8 mouse cellular contexts compared by ENCODE assay signal in genomic region chr10:81168087-81168431, GRCm38 (mm10). TPM values are rescaled to one million over a fixed set of nuclear protein-coding genes. Genes with fewer than 3 reads are reported as not detected.
A peak's percentile ranks its signal among the peaks of the same experiment; 100 is the strongest.
DNase-seq lines count a peak whose midpoint lies in the region; ATAC-seq and TF ChIP-seq lines count a peak whose summit lies in the region.

No protein-coding gene starts in this region.

- TF ChIP-seq POLR2A in olfactory bulb, adult 2 months (IDR thresholded peaks at IDR 0.05; ENCODE audit: insufficient read depth, low read depth, low read length), result no peak

- H3K27me3 ChIP-seq in C2C12 (ENCODE audit: control insufficient read depth, insufficient read depth, insufficient read length), result no peaks in the 10 kb centered on the region
- H3K27me3 ChIP-seq in limb, embryonic 15.5 days, result no peaks in the 10 kb centered on the region

- H3ac ChIP-seq in C2C12 (ENCODE audit: control insufficient read depth, insufficient read length, low read depth), result peak overlapping the region; percentile 27

- peak; percentile 15 for ATAC-seq in frontal cortex, adult (ENCODE audit: low TSS enrichment)
- peak; percentile 44 for ATAC-seq in erythroid progenitor cell, adult 5-6 weeks (replicated peaks; ENCODE audit: low FRiP score, poor library complexity, severe bottlenecking)
- peak; percentile 62; the same call in 1 of the 2 replicates for ATAC-seq in limb, embryonic 15.5 days (ENCODE audit: insufficient number of reproducible peaks, low FRiP score, low TSS enrichment, low read depth)

- H3K4me1 ChIP-seq in limb, embryonic 15.5 days, result peaks cover 34% of the 10 kb centered on the region
- peaks cover 24% of the 10 kb centered on the region for H3K4me1 ChIP-seq in olfactory bulb, adult 2 months (ENCODE audit: control insufficient read depth, insufficient read depth, low read length)

- H3K9me3 ChIP-seq in limb, embryonic 15.5 days, result no peaks in the 10 kb centered on the region

- no peak for DNase-seq in frontal cortex, postnatal 36 days (ENCODE audit: low spot score in 2 of 2)
- DNase-seq in adrenal gland, postnatal 25 days, result no peak
- no peak for DNase-seq in left cerebral cortex, adult 18-20 months (ENCODE audit: low spot score in 2 of 2)

- peak overlapping the region; percentile 64 for H3K4me2 ChIP-seq in limb, embryonic 15.5 days

- no peak for TF ChIP-seq CTCF in C2C12 (IDR thresholded peaks at IDR 0.05; ENCODE audit: control insufficient read depth, insufficient read depth, insufficient read length)
- TF ChIP-seq CTCF in olfactory bulb, adult 2 months (IDR thresholded peaks at IDR 0.05; ENCODE audit: insufficient read depth, low read depth, low read length), result no peak

- 0 out of 2 replicates have a peak overlapping the region, but pooled peaks have one; percentile 5 for H3K9ac ChIP-seq in limb, embryonic 15.5 days

- H3K36me3 ChIP-seq in C2C12 (ENCODE audit: control insufficient read depth, insufficient read depth), result peaks cover 5% of the 10 kb centered on the region
- peaks cover 21% of the 10 kb centered on the region for H3K36me3 ChIP-seq in limb, embryonic 15.5 days

- peaks cover 44% of the 10 kb centered on the region for H3K79me2 ChIP-seq in C2C12 (ENCODE audit: control insufficient read depth, insufficient read depth)

- peaks cover 31% of the 10 kb centered on the region for H3K79me3 ChIP-seq in C2C12 (ENCODE audit: low read depth)

- WGBS in limb, embryonic 15.5 days, result 6% methylated on average over 5 of the region's 5 CpGs
- 2% methylated on average over 5 of the region's 5 CpGs for WGBS in olfactory bulb, adult 2 months

- H3K27ac ChIP-seq in limb, embryonic 15.5 days, result peak overlapping the region; percentile 72
- peak overlapping the region; percentile 25; the same call in 1 of the 2 replicates for H3K27ac ChIP-seq in olfactory bulb, adult 2 months (ENCODE audit: insufficient read depth, low read depth, low read length)

- H3K4me3 ChIP-seq in C2C12 (ENCODE audit: insufficient read depth, poor library complexity, severe bottlenecking), result peak overlapping the region; percentile 12
- peak overlapping the region; percentile 87 for H3K4me3 ChIP-seq in limb, embryonic 15.5 days
- peak overlapping the region; percentile 29; the same call in 1 of the 2 replicates for H3K4me3 ChIP-seq in olfactory bulb, adult 2 months (ENCODE audit: insufficient read depth, low read depth, low read length)

TF ChIP-seq in C2C12, 6 proteins besides CTCF, POLR2A, EP300 and RAD21:
- TF ChIP-seq MYOG (IDR thresholded peaks at IDR 0.05; ENCODE audit: control insufficient read depth, extremely low read depth, insufficient read length) (no peak), CEBPB (IDR thresholded peaks at IDR 0.05; ENCODE audit: low read depth) (no peak), FOSL1 (IDR thresholded peaks at IDR 0.05; ENCODE audit: insufficient read depth, low read length, poor library complexity, severe bottlenecking) (no peak), MYOD1 (IDR thresholded peaks at IDR 0.05; ENCODE audit: control insufficient read depth, insufficient read length, low read depth) (no peak), MAX (IDR thresholded peaks at IDR 0.05) (no peak), USF1 (IDR thresholded peaks at IDR 0.05; ENCODE audit: low read depth) (no peak)

RNA-seq across cellular contexts. Expression of gene Pias4, which starts 0.3 kb away (rescaled TPM):
- 31.6 TPM for polyA plus RNA-seq in C2C12 (2012; fragmentation: generic; extraction: Trizol)
- 24.1 and 27.2 TPM in 2 replicates for total RNA-seq in erythroid progenitor cell, adult 5-6 weeks (2015; ENCODE audit: low replicate concordance)
- 15.3 and 46.0 TPM in 2 replicates for total RNA-seq in erythroid progenitor cell, adult 5-6 weeks (2017; ENCODE audit: low replicate concordance)
- 48.0 and 50.6 TPM in 2 replicates for polyA plus RNA-seq in limb, embryonic 15.5 days (2015; fragmentation: Nextera tagmentation; extraction: Ambion mirVana)
- polyA plus RNA-seq in olfactory bulb, adult 2 months (2012; ENCODE audit: insufficient read depth, insufficient read length, low replicate concordance, missing spikeins), result not detected in 2 replicates
- total RNA-seq in adrenal gland, postnatal 25 days (2021), result 33.1 and 36.9 TPM in 2 replicates
- 10 to 100 TPM; 27.8 to 28.8 TPM for total RNA-seq in left cerebral cortex, adult 18-20 months (2021)

RNA-seq across cellular contexts. Expression of gene Eef2, which starts 8.4 kb away (rescaled TPM):
- 2,537 TPM for polyA plus RNA-seq in C2C12 (2012; fragmentation: generic; extraction: Trizol)
- total RNA-seq in erythroid progenitor cell, adult 5-6 weeks (2015; ENCODE audit: low replicate concordance), result 267 and 296 TPM in 2 replicates
- 399 and 622 TPM in 2 replicates for total RNA-seq in erythroid progenitor cell, adult 5-6 weeks (2017; ENCODE audit: low replicate concordance)
- polyA plus RNA-seq in limb, embryonic 15.5 days (2015; fragmentation: Nextera tagmentation; extraction: Ambion mirVana), result 564 and 615 TPM in 2 replicates
- polyA plus RNA-seq in olfactory bulb, adult 2 months (2012; ENCODE audit: insufficient read depth, insufficient read length, low replicate concordance, missing spikeins), result 423 and 2,167 TPM in 2 replicates
- total RNA-seq in adrenal gland, postnatal 25 days (2021), result 1,495 and 1,572 TPM in 2 replicates
- total RNA-seq in left cerebral cortex, adult 18-20 months (2021), result 100 to 1,000 TPM; 899 to 919 TPM

RNA-seq across cellular contexts. Expression of gene Dapk3, which starts 14.7 kb away (rescaled TPM):
- polyA plus RNA-seq in C2C12 (2012; fragmentation: generic; extraction: Trizol), result 72.8 TPM
- 5.0 and 5.4 TPM in 2 replicates for total RNA-seq in erythroid progenitor cell, adult 5-6 weeks (2015; ENCODE audit: low replicate concordance)
- total RNA-seq in erythroid progenitor cell, adult 5-6 weeks (2017; ENCODE audit: low replicate concordance), result 6.4 and 9.4 TPM in 2 replicates
- polyA plus RNA-seq in limb, embryonic 15.5 days (2015; fragmentation: Nextera tagmentation; extraction: Ambion mirVana), result 45.7 and 53.5 TPM in 2 replicates
- polyA plus RNA-seq in olfactory bulb, adult 2 months (2012; ENCODE audit: insufficient read depth, insufficient read length, low replicate concordance, missing spikeins), result not detected in 2 replicates
- total RNA-seq in adrenal gland, postnatal 25 days (2021), result 70.8 and 76.5 TPM in 2 replicates
- total RNA-seq in left cerebral cortex, adult 18-20 months (2021), result 10 to 100 TPM; 77.4 to 80.3 TPM

RNA-seq across cellular contexts. Expression of gene 4930442H23Rik, which starts 15.6 kb away (rescaled TPM):
- 0.07 TPM for polyA plus RNA-seq in C2C12 (2012; fragmentation: generic; extraction: Trizol)
- not detected in 2 replicates for total RNA-seq in erythroid progenitor cell, adult 5-6 weeks (2015; ENCODE audit: low replicate concordance)
- total RNA-seq in erythroid progenitor cell, adult 5-6 weeks (2017; ENCODE audit: low replicate concordance), result not detected in 2 replicates
- not detected in 2 replicates for polyA plus RNA-seq in limb, embryonic 15.5 days (2015; fragmentation: Nextera tagmentation; extraction: Ambion mirVana)
- polyA plus RNA-seq in olfactory bulb, adult 2 months (2012; ENCODE audit: insufficient read depth, insufficient read length, low replicate concordance, missing spikeins), result not detected in 2 replicates
- total RNA-seq in adrenal gland, postnatal 25 days (2021), result not detected in 2 replicates
- total RNA-seq in left cerebral cortex, adult 18-20 months (2021), result not detected

RNA-seq across cellular contexts. Expression of gene Zbtb7a, which starts 33.0 kb away (rescaled TPM):
- 19.9 TPM for polyA plus RNA-seq in C2C12 (2012; fragmentation: generic; extraction: Trizol)
- 31.7 and 33.1 TPM in 2 replicates for total RNA-seq in erythroid progenitor cell, adult 5-6 weeks (2015; ENCODE audit: low replicate concordance)
- total RNA-seq in erythroid progenitor cell, adult 5-6 weeks (2017; ENCODE audit: low replicate concordance), result 23.1 and 33.2 TPM in 2 replicates
- 58.6 and 61.4 TPM in 2 replicates for polyA plus RNA-seq in limb, embryonic 15.5 days (2015; fragmentation: Nextera tagmentation; extraction: Ambion mirVana)
- polyA plus RNA-seq in olfactory bulb, adult 2 months (2012; ENCODE audit: insufficient read depth, insufficient read length, low replicate concordance, missing spikeins), result 77.0 TPM in 1 of 2 replicates, not detected in the other
- 72.8 and 96.8 TPM in 2 replicates for total RNA-seq in adrenal gland, postnatal 25 days (2021)
- 100 to 1,000 TPM; 135 to 137 TPM for total RNA-seq in left cerebral cortex, adult 18-20 months (2021)

Comparison
In these comparisons a context has a peak if more than half of its experiments do, and no peak if none do; other contexts are left out.
1. H3K4me3 ChIP-seq: peak in every context shown above with its lines; median percentile 87 in limb, embryonic 15.5 days; 29 in olfactory bulb, adult 2 months; 12 in C2C12.